Mouse (Mus musculus): ENCODE measurements at regions not wholly inside any gene's neighbourhood (a gene's known extent, or its start where the extent isn't known, plus 50 kb on each side); places are given as distances from the start of the nearest gene placed in this dataset.

DNA sequence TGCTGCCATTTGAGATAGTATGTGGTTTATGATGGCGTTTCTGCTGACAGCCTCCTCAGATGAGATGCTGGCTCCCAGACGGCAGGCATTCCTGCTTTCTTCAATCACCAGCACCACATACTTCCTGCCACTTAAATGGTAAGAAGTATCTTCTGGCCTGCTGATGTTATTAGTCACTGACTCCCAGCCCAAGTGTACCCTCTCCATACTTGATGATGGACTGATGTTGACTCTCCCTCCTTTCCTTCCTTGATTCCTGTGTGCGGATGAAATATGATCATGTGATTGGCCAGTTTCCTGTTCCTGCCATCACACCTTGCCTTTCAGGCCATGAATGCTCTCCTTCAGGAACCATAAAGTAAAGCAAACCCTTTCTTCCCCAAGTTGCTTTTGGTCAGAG, 50.8 kb upstream of the Rpl10-ps3 start:
- DNase-seq (ENCODE audit: low spot score in 2 of 2) = no peak

DNA sequence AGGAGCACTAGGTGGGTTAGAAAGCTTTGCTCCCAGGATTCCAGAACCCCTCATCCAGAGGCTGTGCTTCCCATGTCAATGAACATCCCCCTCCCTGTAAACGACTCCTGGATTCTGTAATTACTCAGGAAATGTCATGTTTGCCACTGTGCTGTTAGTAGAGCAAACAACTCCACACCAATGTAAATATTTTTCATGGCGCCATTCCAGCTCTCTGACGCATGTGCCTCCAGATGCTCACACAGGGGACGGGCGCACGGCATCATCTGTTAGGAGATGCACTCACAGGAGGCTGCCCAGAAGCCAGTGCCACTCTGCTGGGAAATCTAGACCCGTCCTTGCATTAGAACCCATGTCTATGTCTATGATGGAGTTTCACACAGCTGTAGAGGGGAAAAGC, 51.3 kb upstream of the Rpl10-ps3 start:
- no peak for DNase-seq (ENCODE audit: low spot score in 2 of 2)

DNA sequence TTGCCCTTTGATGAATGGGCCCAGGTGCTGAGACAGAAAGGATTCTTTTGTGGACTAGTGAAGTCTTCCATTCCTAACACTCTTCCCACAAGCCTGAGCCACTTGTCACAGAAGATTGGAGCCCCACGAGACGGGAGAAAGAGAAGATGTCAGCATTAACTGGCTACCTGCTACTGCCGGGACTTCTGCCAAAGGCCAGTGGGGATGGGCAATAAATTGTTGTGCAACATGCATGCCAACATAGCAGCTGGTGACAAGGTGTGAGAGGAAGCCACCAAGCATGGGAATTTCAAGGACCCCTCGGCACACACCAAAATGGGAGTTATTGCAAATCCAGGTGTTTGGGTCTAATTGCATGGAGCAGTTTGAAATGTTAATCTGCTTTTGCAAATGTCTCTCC, 63.6 kb upstream of the Rpl10-ps3 start:
- DNase-seq (ENCODE audit: low spot score in 2 of 2) = no peak

DNA sequence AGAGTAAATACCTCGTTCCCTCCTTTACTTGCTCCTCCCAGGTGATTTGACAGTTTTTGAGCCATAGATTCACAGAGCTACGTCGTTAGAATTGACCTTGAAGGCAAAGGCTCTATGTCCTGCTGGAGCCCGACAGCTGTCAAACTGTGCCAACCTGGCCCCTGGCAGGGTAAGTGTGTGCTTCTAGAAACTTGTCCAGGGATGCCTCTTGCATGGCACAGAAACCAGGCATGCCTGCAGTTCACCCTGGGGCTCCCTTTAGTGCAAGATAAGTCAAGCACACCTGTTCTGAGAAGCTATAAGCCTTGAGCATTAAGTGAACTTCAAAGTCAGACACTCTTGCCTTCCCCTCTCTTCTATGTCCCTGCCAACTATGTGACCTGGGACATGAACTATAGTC, 64.1 kb upstream of the Rpl10-ps3 start:
- no peak for DNase-seq (ENCODE audit: low spot score in 2 of 2)

DNA sequence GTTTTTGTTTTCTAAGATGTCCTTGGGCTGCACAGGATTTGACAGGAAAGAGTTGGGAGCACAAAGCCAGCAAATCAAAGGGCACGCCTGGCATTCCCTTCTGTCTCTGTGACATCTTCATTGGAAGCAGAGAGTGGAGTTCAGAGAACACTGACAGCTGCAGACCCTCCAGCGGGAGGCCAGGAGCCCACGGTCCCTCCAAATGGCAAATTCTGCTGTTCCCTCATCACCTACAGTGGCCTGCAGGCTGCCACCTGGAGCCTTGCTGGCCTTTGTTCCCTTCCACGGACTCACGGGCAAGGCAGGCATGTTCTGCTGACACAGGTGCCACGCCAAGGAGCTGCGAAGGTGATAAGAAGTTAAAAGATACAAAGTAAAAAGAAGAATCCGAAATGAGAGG, 68.2 kb upstream of the Rpl10-ps3 start:
- no peak for DNase-seq (ENCODE audit: low spot score in 2 of 2)

DNA sequence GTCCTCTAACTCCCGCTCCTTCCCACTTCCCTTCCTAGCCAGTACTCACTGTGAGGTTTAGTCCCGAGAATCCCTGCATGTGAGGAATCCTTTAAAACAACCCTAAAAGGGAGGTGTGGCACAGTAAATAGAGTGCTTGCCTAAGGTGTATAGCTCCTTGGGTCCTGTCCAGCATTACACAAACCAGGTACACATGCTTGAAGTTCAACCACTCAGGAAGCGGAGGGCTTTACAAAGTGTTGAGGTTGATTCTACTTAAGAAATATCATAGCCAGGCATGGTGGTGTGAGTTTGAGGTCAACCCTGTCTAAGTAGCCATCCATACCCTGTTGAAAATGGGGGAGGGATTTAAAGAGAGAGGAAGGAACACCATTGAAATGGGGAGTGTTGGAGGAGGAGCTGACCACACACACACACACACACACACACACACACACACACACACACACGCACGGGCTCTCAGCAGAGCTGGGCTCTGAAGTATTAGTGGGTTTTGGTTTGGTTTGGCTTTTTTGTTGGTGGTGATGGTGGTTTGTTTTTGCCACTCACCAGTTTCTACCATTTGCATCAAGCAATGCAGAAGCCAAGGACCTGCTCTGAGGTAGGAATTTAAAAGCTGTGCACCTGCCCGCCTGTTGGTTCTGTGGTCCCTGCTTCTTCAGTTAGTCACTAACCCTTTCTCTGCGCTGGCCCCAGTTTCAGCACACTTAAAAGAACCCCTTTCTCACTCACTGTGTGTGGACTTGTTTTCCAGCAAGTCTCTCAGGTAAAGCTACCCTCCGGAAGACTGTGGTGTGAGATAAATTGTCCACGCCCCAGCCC, 69.0 kb upstream of the Rpl10-ps3 start:
- DNase-seq (ENCODE audit: low spot score in 2 of 2) = no peak

DNA sequence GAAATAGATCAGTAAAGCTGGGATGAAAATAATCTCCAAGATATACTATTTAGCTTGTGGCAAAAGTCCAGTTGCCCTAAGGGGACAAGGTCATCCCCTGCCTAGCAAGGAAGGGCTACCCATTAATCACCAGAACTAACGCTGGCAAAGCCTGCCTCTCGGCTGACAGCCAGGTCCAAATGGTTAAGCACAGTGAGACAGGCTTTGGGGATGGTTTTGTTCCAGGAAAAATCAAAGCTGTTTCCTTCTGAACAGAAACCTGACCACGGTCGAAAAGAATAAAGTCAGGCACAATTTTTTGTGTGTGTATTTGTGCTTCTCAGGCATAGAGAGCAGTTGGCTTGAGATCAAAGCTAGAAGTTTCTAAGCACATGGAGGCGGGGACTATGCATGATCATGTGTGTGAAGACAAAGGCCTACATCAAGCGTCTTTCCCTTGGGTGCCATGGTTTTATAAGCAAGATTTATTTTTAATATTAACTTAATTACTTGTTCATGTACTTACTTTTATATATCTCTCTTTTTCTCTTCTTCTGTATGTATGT, 70.1 kb upstream of the Rpl10-ps3 start:
- no peak for DNase-seq (ENCODE audit: low spot score in 2 of 2)

DNA sequence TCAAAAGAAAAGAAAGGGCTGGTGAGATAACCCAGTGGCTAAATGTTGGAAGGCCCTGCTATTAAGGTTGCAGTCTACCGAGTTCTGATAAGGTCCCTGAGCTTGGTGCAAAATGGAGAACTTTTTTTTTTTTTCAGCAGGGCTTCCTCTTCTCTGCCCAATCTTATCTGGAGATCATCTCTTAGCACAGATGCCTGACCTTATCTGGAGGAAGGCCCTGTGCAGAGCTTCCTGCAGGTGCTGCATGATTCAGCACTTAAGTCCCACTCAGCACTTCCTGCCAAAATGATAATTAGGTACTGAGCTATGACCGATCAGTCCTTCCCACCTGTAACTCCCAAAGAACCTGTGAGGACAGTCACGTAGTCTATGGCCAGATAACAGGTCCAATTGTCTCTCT, 71.9 kb upstream of the Rpl10-ps3 start:
- no peak for DNase-seq (ENCODE audit: low spot score in 2 of 2)

DNA sequence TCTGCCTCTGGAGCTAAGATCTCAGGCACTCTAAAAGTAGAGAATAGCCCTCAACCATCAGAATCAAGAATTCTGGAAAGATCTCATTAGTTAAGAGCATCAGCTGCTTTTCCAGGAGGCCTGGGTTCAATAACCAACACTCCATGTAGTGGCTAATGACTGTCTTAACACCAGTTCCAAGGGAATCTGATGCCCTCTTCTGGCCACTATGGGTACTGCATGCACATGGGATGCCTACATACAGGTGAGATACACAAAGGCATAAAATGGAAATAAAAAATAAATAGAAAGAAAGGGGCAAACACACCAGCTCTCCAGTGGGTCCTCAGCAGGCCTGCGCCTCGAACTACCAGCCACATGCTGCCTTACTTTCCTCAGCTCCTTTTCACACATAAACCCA, 73.3 kb upstream of the Plet1 start:
- no peak for DNase-seq (ENCODE audit: low spot score in 2 of 2)

DNA sequence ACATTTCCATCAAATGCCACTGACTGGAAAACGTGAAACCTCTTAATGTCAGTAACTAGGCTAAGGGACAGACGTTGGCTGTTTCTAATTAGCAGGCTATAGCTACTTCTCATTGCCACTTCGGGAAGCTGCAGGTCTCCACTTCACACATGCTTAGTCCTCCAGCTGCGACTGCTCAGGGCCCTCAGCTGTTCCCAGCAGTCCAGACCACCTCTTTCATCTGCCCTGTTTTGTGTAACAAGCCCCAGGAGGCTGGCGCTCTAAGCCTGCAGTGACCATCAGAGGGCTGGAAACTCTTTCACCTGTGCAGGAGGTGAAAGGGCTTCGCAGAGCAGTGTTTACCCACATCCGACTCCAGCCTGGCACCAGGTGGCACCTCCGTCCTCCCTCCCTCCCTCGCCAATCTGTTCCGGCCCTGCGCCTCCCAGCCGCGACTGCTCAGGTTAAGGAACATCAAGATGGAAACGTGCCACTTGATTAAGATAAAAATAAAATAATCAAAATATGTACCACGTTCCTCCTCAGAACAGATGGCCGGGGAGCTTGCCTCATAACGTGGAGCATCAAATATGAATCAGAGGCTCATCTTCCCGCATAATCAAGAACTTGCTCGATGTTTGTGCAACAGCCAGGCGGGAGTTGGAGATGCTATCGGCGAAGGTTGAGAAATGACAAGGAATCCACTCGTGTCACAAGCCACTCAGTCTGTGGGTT, 72.6 kb upstream of the Plet1 start:
- DNase-seq (ENCODE audit: low spot score in 2 of 2) = no peak

DNA sequence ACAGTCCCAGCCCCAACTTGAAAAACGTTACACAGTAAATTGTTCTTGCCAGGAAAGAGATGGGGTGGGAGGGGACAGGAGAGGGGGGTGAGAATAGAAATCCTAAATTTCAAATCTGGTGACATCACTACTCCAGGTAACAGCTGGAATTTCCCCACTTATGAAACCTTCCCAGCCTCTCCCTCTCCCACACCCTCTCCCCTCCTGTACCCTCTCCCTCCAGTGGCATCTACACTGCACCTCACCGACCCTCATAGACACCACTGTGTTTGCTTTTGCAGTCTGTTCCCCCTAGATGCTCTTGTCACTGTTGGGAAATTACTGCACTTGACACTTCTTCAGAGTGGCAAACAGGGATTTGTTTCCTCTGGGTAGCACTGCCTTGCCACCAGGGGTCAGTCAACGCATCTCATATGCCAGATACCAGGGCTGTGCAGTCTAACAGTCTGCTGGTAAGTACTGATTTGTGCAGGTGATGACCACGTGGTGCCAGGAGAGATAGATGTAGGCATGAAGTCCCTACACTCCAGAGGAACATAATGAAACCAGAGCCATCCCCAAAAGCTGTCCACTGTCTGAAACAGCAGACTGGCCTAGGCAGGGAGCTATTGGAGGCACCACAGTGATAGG, 68.3 kb upstream of the Plet1 start:
- no peak for DNase-seq (ENCODE audit: low spot score in 2 of 2)

DNA sequence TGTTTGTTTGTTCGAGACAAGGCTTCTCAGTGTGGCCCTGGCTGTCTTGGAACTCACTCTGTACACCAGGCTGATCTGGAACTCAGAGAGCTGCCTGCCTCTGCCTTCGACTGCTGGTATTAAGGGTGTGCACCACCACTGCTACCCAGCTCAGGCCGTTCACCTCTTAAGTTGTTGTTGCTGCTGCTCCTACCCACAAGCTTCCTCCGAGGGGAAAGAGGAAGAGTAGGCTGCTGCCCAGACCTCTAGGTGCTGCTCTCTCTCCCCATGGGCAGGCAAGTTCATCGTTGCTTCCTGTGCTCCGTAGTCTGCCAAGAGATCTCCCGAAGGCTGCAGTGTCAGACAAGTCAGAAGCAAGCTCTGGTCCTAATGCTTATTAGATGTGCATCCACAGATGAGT, 64.2 kb upstream of the Plet1 start:
- DNase-seq (ENCODE audit: low spot score in 2 of 2) = no peak

DNA sequence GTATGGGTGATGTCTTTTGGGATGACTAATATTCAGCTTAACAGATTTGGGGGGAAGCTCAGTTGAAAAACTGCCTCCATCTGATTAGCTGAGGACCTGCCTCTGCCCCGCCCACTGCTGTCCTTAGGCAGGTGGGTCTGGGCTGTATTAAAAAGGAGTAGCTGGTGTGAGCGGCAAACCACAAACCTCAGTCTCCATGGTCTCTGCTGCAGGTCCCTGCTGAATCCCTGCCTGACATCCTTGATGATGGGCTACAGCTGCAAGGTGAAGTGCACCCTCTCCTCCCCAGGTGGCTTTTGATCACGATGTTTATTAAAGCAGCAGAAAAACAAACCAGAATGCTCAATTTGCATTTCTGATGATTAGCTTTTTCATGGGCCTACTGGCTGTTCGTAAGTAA, 60.8 kb upstream of the Plet1 start:
- no peak for DNase-seq (ENCODE audit: low spot score in 2 of 2)

DNA sequence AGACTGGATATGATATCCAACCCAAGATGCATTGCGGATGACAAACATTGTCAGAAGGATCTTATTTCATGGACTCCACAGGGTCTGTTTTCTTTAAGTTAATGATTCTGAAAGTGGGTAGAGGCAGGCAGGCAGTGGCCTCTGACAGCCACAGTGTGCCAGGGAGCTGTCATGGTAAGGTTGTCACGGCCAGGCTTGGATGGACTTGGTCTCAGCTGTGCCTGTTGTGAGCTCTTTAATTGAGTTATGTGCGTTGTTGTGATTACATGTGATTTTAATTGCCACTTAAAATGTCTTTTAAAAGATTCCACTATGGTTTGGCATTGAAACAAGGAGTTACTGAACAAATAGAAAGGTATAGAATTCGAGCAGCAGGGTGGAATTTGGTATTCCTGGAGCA, 60.3 kb upstream of the Plet1 start:
- DNase-seq (ENCODE audit: low spot score in 2 of 2) = no peak

DNA sequence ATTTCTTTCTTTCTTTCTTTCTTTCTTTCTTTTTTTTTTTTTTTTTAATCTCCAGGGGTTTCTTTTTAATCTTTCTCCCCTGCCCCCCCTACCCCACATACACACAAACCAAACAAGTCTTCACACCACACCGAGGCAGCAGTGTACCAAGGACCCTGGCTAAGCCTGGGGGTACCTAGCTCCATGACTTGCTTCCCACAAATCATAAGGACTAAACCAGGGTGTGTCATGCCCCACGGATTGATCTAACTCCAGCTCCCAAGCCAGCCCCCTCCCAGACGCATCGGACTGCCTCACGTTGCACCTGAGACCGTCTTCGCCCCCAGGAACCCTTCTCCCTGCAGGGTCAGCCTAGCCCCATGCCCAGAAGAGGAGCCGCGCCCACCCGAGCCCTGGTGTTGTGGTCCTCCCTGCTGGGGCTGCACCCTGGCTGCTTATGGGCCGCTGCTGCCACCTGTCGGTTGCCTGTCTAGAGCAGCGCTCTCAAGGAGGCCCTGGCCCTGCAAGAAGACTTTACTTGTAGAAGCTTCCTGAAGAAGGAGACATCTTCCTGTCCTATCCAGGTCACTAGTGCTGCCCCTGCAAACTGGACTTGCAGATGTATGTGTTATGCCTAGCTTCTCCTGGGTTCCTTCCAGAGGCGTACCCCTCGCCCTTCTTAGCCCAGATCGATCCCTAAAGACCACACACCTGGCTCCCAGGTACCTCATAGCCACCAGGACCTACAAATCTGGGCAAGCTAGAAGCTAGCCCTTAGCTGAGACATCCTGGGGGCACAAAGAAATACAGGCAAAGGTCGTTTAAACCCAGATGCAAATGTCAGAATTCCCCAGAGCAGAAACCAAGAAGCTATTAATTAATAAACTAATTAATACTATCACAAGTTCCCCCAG, 56.2 kb upstream of the Plet1 start:
- DNase-seq (ENCODE audit: low spot score in 2 of 2) = peak in 1 of 2 experiments; percentile 26

DNA sequence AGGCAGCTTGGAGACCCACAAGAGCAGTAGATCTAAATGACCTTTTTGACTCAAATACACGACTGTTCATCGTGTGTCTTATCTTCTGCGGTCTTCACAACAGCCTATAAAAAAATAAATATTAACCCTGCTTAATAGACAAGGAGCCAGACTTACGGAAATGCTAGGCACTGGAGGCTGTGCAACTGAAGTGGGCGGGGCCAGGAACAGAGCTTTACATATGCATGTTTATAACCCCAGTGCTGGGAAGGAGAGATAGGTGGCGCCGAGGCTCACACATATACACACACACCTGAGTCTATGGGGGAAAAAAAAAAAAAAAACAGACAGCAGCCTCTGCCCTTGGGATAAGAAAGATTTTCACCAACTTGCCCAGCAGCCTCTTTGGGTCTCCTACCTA, 55.6 kb upstream of the Plet1 start:
- no peak for DNase-seq (ENCODE audit: low spot score in 2 of 2)

DNA sequence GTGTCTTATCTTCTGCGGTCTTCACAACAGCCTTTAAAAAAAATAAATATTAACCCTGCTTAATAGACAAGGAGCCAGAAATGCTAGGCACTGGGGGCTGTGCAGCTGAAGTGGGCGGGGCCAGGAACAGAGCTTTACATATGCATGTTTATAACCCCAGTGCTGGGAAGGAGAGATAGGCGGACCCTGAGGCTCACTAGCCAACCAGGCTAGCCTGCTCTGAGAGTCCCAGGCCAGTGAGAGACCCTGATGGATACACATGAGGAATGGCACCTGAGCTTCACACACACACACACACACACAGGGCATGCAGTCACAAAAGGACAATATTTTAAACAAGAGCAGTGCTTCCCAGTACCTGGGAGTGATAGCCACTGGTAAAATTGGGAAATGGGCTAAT, 54.1 kb upstream of the Plet1 start:
- no peak for DNase-seq (ENCODE audit: low spot score in 2 of 2)

DNA sequence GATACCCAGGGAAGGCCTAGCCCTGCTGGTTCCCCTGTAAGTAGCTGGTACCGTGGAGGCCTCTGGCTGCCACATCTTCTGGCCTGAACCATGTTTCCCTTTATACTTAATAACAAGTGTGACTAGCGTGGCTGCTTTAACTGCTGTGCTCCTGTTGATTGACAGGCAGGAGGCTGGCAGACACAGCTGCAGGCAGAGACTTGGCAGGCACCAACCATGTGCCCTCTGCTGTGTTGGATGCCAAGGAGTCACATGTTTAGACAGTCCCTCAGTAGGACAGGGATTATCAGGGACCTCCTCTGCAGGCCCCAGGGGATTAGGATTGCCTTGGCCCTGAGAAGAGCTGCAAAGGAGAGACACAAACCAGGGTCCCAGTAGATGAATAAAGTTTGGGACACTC, 53.6 kb upstream of the Plet1 start:
- peak; percentile 64 to 66 for DNase-seq (ENCODE audit: low spot score in 2 of 2)

DNA sequence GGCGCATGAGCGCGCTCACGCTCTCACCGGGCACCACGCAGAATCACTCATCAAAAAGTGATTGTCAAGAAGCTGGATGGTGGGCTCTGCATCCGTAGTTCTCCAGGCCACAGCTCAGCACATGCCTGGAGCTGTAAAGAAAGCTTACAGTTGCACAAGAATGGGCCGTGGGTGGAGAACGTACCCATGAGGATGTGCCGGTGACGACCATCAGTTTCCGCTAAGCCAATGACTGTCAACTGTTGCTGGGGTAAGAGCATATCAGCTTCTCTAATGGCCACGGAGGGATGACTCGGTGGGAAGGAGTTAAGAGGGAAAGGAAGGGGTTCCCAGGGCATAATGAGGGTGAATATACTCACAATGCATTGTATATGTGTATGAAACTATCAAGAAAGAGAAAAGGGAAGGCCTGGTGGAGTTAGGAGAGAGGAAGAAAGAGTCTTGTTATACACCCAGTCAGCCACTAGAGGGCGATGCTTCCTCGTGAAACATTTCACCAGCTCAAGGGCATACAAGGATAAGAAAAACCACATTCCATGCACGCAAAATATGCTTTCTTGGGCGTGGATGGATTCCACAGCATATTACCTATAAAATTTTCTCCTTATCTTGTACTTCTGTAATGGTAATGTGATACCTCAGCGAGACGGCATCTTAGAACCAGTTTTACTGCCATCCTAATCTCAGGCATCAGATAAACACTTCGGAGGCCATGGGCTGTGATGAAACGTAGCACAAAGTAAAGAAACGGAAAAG, 50.4 kb upstream of the Plet1 start:
- peak in 1 of 2 experiments; percentile 54 for DNase-seq (ENCODE audit: low spot score in 2 of 2)

All from heart, adult 9 months (tissue).